Mouse (Mus musculus) olfactory bulb, adult 2 months (tissue): ENCODE data around the gene Eif3i.

Source experiments
- CTCF ChIP-seq: fragments of 200-500 bp; IDR thresholded peaks from 2 replicates; pipeline ENCODE4 v1.5.1; 2012; ENCODE audit warnings: low read depth, mild to moderate bottlenecking, low read length, moderate library complexity; ENCODE audit not compliant: insufficient read depth
- POLR2A ChIP-seq: fragments of 200-500 bp; IDR thresholded peaks from 2 replicates; pipeline ENCODE4 v1.6.1; 2012; ENCODE audit warnings: mild to moderate bottlenecking, low read depth, low read length, moderate library complexity; ENCODE audit not compliant: insufficient read depth

- no peak for TF ChIP-seq CTCF
- no peak for TF ChIP-seq POLR2A
Measured at GRCm38 (mm10) chr4:129585773-129586172, 14.7 kb downstream of the Eif3i start.
